Mouse (Mus musculus) layer of hippocampus, adult 18-20 months (tissue): Measurements from ENCODE around the gene Efcab3. TPM values are rescaled to one million over a fixed set of nuclear protein-coding genes. Genes with fewer than 3 reads are reported as not detected.
A peak's percentile ranks its signal among the peaks of the same experiment; 100 is the strongest.
"Not testable (repeated sequence)": the region's sequence is repeated elsewhere in the genome, so short reads cannot be mapped to it uniquely, and the experiment has no call there.

ENCODE experiments used
- DNase-seq, 2 experiments: peaks; one replicate each; pipeline ENCODE4 v3.0.0; 2022; ENCODE audit warnings: low spot score in 2 of 2
- long read RNA-seq: library from polyadenylated mRNA; stranded (forward); transcript quantifications from one replicate; pipeline ENCODE4 v2.0.0, GENCODE M21; 2021
- total RNA-seq, 2 experiments: library from RNA; stranded (reverse); gene quantifications; 2 replicates each; pipeline ENCODE4 v1.2.3; 2021

Gene Efcab3
- 1 to 10 TPM in 1 of 2 experiments, under 1 TPM in 1; 0.32 to 1.5 TPM for total RNA-seq
- long read RNA-seq, result 0 reads

GRCm38 (mm10) chr11:105063292-105063691 lies at the start of gene Efcab3:
Gene Efcab3, plus strand, starts transcription at chr11:105063592.
- DNase-seq, result no peak

- DNase-seq, result peak in 1 of 2 experiments; percentile 18
Measured at GRCm38 (mm10) chr11:105021071-105021470, 42.3 kb upstream of the Efcab3 start.

GRCm38 (mm10) chr11:105028744-105029348 lies 34.5 kb upstream of the Efcab3 start:
- no peak for DNase-seq

GRCm38 (mm10) chr11:105029525-105029924 lies 33.9 kb upstream of the Efcab3 start:
- no peak for DNase-seq

- no peak for DNase-seq
Measured at GRCm38 (mm10) chr11:105030229-105030628, 33.2 kb upstream of the Efcab3 start.

- DNase-seq, result no peak
Measured at GRCm38 (mm10) chr11:105031103-105031502, 32.3 kb upstream of the Efcab3 start.

GRCm38 (mm10) chr11:105035081-105035480 lies 28.3 kb upstream of the Efcab3 start:
- no peak for DNase-seq

GRCm38 (mm10) chr11:105112448-105112847 lies 49.1 kb downstream of the Efcab3 start:
- not testable (repeated sequence) for DNase-seq

- DNase-seq, result no peak
Measured at GRCm38 (mm10) chr11:105117814-105118213, 54.4 kb downstream of the Efcab3 start.

- DNase-seq, result no peak
Measured at GRCm38 (mm10) chr11:105120551-105121061, 57.2 kb downstream of the Efcab3 start.

- not testable (repeated sequence) for DNase-seq
Measured at GRCm38 (mm10) chr11:105121792-105122191, 58.4 kb downstream of the Efcab3 start.

- peak in 1 of 2 experiments; percentile 18 for DNase-seq
Measured at GRCm38 (mm10) chr11:105123986-105124385, 60.6 kb downstream of the Efcab3 start.

GRCm38 (mm10) chr11:105125735-105126519 lies 62.5 kb downstream of the Efcab3 start, which contains the start of gene Mettl2:
Gene Mettl2, plus strand, starts transcription at chr11:105126425.
- DNase-seq, result peak; percentile 65 to 84

- DNase-seq, result no peak
Measured at GRCm38 (mm10) chr11:105126520-105127029, 63.2 kb downstream of the Efcab3 start.

- no peak for DNase-seq
Measured at GRCm38 (mm10) chr11:105135692-105136091, 72.3 kb downstream of the Efcab3 start.

GRCm38 (mm10) chr11:105137255-105137654 lies 73.9 kb downstream of the Efcab3 start:
- not testable (repeated sequence) for DNase-seq

GRCm38 (mm10) chr11:105140512-105140911 lies 77.1 kb downstream of the Efcab3 start:
- not testable (repeated sequence) for DNase-seq

GRCm38 (mm10) chr11:105141115-105141514 lies 77.7 kb downstream of the Efcab3 start:
- no peak for DNase-seq

GRCm38 (mm10) chr11:105143564-105143963 lies 80.2 kb downstream of the Efcab3 start:
- no peak for DNase-seq

GRCm38 (mm10) chr11:105144084-105144483 lies 80.7 kb downstream of the Efcab3 start:
- no peak for DNase-seq

GRCm38 (mm10) chr11:105144508-105145210 lies 81.3 kb downstream of the Efcab3 start:
- DNase-seq, result no peak
